Mouse (Mus musculus) CH12.LX (cell line): ENCODE data around the gene Pxk. TPM values are rescaled to one million over a fixed set of nuclear protein-coding genes. Genes with fewer than 3 reads are reported as not detected.

Experiments used
- DNase-seq: peaks from one replicate; pipeline ENCODE4 v3.0.0-alpha.2; 2013; ENCODE audit errors: extremely low read depth
- H3K27ac ChIP-seq: 2 replicates; pipeline ENCODE4 v1.5.1; 2012; ENCODE audit warnings: low read depth, mild to moderate bottlenecking, control low read depth, moderate library complexity; ENCODE audit not compliant: insufficient read depth
- H3K27me3 ChIP-seq: replicated peaks from 2 replicates; pipeline ENCODE3; 2012; ENCODE audit warnings: inconsistent platforms
- H3K36me3 ChIP-seq, 2 experiments: replicated peaks in 1 of 2; 2 replicates each; pipeline versions ENCODE3 to v1.6.1; 2012; ENCODE audit warnings: inconsistent platforms in 1 of 2, low read length in 1 of 2, mild to moderate bottlenecking in 1 of 2, mixed read lengths in 1 of 2, moderate library complexity in 1 of 2; ENCODE audit not compliant: control insufficient read depth in 1 of 2, insufficient read depth in 1 of 2
- H3K4me1 ChIP-seq, 2 experiments: 2 replicates each; pipeline ENCODE4 v1.6.1; 2012; ENCODE audit warnings: inconsistent platforms in 1 of 2, moderate library complexity in 1 of 2; ENCODE audit not compliant: insufficient read depth in 2 of 2, control insufficient read depth in 1 of 2
- H3K4me2 ChIP-seq: 2 replicates; pipeline ENCODE4 v1.6.1; 2012; ENCODE audit warnings: low read depth, mild to moderate bottlenecking, control low read depth; ENCODE audit not compliant: poor library complexity, insufficient read depth, severe bottlenecking
- H3K4me3 ChIP-seq, 3 experiments: fragments of 150-350 bp in 1 of 3; sonication (generic) in 1 of 3; replicated peaks in 1 of 3; 2 replicates each; pipeline versions ENCODE3 to v1.5.1; 2011 to 2012; ENCODE audit warnings: low read depth in 2 of 3, low read length in 2 of 3, mild to moderate bottlenecking in 2 of 3, moderate library complexity in 2 of 3, control low read depth in 1 of 3, improper control_type of control experiment in 1 of 3, inconsistent platforms in 1 of 3, mixed read lengths in 1 of 3; ENCODE audit not compliant: poor library complexity in 1 of 3
- H3K79me2 ChIP-seq: replicated peaks from 2 replicates; pipeline ENCODE4 v1.6.1; 2012; ENCODE audit warnings: mild to moderate bottlenecking, moderate library complexity; ENCODE audit not compliant: control insufficient read depth, poor library complexity, insufficient read depth, severe bottlenecking; ENCODE audit errors: extremely low read depth
- H3K9ac ChIP-seq: 2 replicates; pipeline ENCODE4 v1.6.1; 2012; ENCODE audit warnings: low read depth, mild to moderate bottlenecking, control low read depth, moderate library complexity; ENCODE audit not compliant: insufficient read depth
- H3K9me3 ChIP-seq: replicated peaks from 2 replicates; pipeline ENCODE3; 2012; ENCODE audit warnings: low read length, inconsistent platforms, mixed read lengths
- BHLHE40 ChIP-seq: IDR thresholded peaks from 2 replicates; pipeline ENCODE4 v1.6.1; 2011; ENCODE audit warnings: mild to moderate bottlenecking, low read depth, low read length, improper control_type of control experiment
- CHD1 ChIP-seq: IDR thresholded peaks from 2 replicates; pipeline ENCODE4 v1.6.1; 2012; ENCODE audit warnings: low read depth, low read length, improper control_type of control experiment, inconsistent platforms
- CHD2 ChIP-seq: IDR thresholded peaks from 2 replicates; pipeline ENCODE4 v1.6.1; 2011; ENCODE audit warnings: low read length, improper control_type of control experiment
- CTCF ChIP-seq, 2 experiments: IDR thresholded peaks in 1 of 2; conservative IDR thresholded peaks in 1 of 2; 2 replicates each; pipeline ENCODE4 v1.5.1; 2011 to 2012; ENCODE audit warnings: low read depth in 2 of 2, low read length in 2 of 2, improper control_type of control experiment in 1 of 2, inconsistent platforms in 1 of 2, mild to moderate bottlenecking in 1 of 2, moderate library complexity in 1 of 2
- E2F4 ChIP-seq: IDR thresholded peaks from 2 replicates; pipeline ENCODE4 v1.6.1; 2011; ENCODE audit warnings: low read depth, low read length, improper control_type of control experiment; ENCODE audit not compliant: insufficient replicate concordance
- ELF1 ChIP-seq: IDR thresholded peaks from 2 replicates; pipeline ENCODE4 v1.6.1; 2014; ENCODE audit warnings: low read depth, mild to moderate bottlenecking, inconsistent platforms, low read length, improper control_type of control experiment
- EP300 ChIP-seq: IDR thresholded peaks from 2 replicates; pipeline ENCODE4 v1.6.1; 2011; ENCODE audit warnings: low read length, improper control_type of control experiment
- ETS1 ChIP-seq: conservative IDR thresholded peaks from 2 replicates; pipeline ENCODE4 v1.6.1; 2012; ENCODE audit warnings: low read depth, mild to moderate bottlenecking, inconsistent platforms, low read length, improper control_type of control experiment, moderate library complexity
- GABPA ChIP-seq: IDR thresholded peaks from 2 replicates; pipeline ENCODE4 v1.6.1; 2012; ENCODE audit warnings: low read depth, low read length, improper control_type of control experiment, inconsistent platforms; ENCODE audit not compliant: insufficient replicate concordance
- HCFC1 ChIP-seq: IDR thresholded peaks from 2 replicates; pipeline ENCODE4 v1.6.1; 2012; ENCODE audit warnings: low read depth, mild to moderate bottlenecking, inconsistent platforms, low read length, improper control_type of control experiment
- IRF4 ChIP-seq: IDR thresholded peaks from 2 replicates; pipeline ENCODE4 v1.6.1; 2014; ENCODE audit warnings: low read depth, mild to moderate bottlenecking, inconsistent platforms, low read length, improper control_type of control experiment
- JUN ChIP-seq: IDR thresholded peaks from 2 replicates; pipeline ENCODE4 v1.6.1; 2011; ENCODE audit warnings: low read depth, mild to moderate bottlenecking, low read length, improper control_type of control experiment, moderate library complexity; ENCODE audit not compliant: insufficient read depth
- JUND ChIP-seq: conservative IDR thresholded peaks from 2 replicates; pipeline ENCODE4 v1.6.1; 2011; ENCODE audit warnings: low read depth, low read length, improper control_type of control experiment
- KAT2A ChIP-seq: IDR thresholded peaks from 2 replicates; pipeline ENCODE4 v1.6.1; 2012; ENCODE audit warnings: low read length, improper control_type of control experiment, inconsistent platforms; ENCODE audit not compliant: insufficient replicate concordance
- MAFK ChIP-seq: IDR thresholded peaks from 2 replicates; pipeline ENCODE4 v1.6.1; 2011; ENCODE audit warnings: low read length, improper control_type of control experiment; ENCODE audit not compliant: insufficient replicate concordance
- MAX ChIP-seq: IDR thresholded peaks from 2 replicates; pipeline ENCODE4 v1.6.1; 2011; ENCODE audit warnings: low read length, improper control_type of control experiment
- MAZ ChIP-seq: IDR thresholded peaks from 2 replicates; pipeline ENCODE4 v1.6.1; 2012; ENCODE audit warnings: low read depth, mild to moderate bottlenecking, inconsistent platforms, low read length, improper control_type of control experiment, moderate library complexity
- MEF2A ChIP-seq: IDR thresholded peaks from 2 replicates; pipeline ENCODE4 v1.6.1; 2014; ENCODE audit warnings: low read depth, mild to moderate bottlenecking, inconsistent platforms, low read length, improper control_type of control experiment, borderline replicate concordance
- MXI1 ChIP-seq: IDR thresholded peaks from 2 replicates; pipeline ENCODE4 v1.6.1; 2011; ENCODE audit warnings: mild to moderate bottlenecking, low read depth, low read length, improper control_type of control experiment
- MYC ChIP-seq: IDR thresholded peaks from 2 replicates; pipeline ENCODE4 v1.6.1; 2011; ENCODE audit warnings: low read depth, mild to moderate bottlenecking, improper control_type of control experiment, low read length
- NELFE ChIP-seq: IDR thresholded peaks from 2 replicates; pipeline ENCODE4 v1.6.1; 2011; ENCODE audit warnings: low read depth, low read length, improper control_type of control experiment
- NRF1 ChIP-seq: IDR thresholded peaks from 2 replicates; pipeline ENCODE4 v1.6.1; 2014; ENCODE audit warnings: low read depth, mild to moderate bottlenecking, inconsistent platforms, low read length, improper control_type of control experiment, moderate library complexity
- PAX5 ChIP-seq: IDR thresholded peaks from 2 replicates; pipeline ENCODE4 v1.6.1; 2012; ENCODE audit warnings: low read length, inconsistent platforms, mixed read lengths
- POLR2A ChIP-seq: IDR thresholded peaks from 2 replicates; pipeline ENCODE4 v1.6.1; 2011; ENCODE audit warnings: low read depth, mild to moderate bottlenecking, improper control_type of control experiment, low read length
- POLR2AphosphoS2 ChIP-seq: IDR thresholded peaks from 2 replicates; pipeline ENCODE4 v1.6.1; 2011; ENCODE audit warnings: low read depth, low read length, improper control_type of control experiment
- RAD21 ChIP-seq: IDR thresholded peaks from 2 replicates; pipeline ENCODE4 v1.6.1; 2011; ENCODE audit warnings: low read depth, mild to moderate bottlenecking, low read length, improper control_type of control experiment, moderate library complexity
- RCOR1 ChIP-seq: conservative IDR thresholded peaks from 2 replicates; pipeline ENCODE4 v1.6.1; 2012; ENCODE audit warnings: low read depth, mild to moderate bottlenecking, inconsistent platforms, low read length, improper control_type of control experiment
- SIN3A ChIP-seq: IDR thresholded peaks from 2 replicates; pipeline ENCODE4 v1.6.1; 2012; ENCODE audit warnings: low read length, improper control_type of control experiment, inconsistent platforms
- SMC3 ChIP-seq: IDR thresholded peaks from 2 replicates; pipeline ENCODE4 v1.6.1; 2011; ENCODE audit warnings: low read depth, low read length, improper control_type of control experiment
- TBP ChIP-seq: conservative IDR thresholded peaks from 2 replicates; pipeline ENCODE4 v1.6.1; 2011; ENCODE audit warnings: low read depth, low read length, improper control_type of control experiment
- TCF12 ChIP-seq: IDR thresholded peaks from 2 replicates; pipeline ENCODE4 v1.6.1; 2014; ENCODE audit warnings: low read depth, mild to moderate bottlenecking, inconsistent platforms, low read length, improper control_type of control experiment
- UBTF ChIP-seq: IDR thresholded peaks from 2 replicates; pipeline ENCODE4 v1.6.1; 2012; ENCODE audit warnings: low read depth, mild to moderate bottlenecking, inconsistent platforms, low read length, improper control_type of control experiment, moderate library complexity
- USF1 ChIP-seq: IDR thresholded peaks from 2 replicates; pipeline ENCODE4 v1.6.1; 2014; ENCODE audit warnings: low read depth, mild to moderate bottlenecking, inconsistent platforms, low read length, improper control_type of control experiment
- USF2 ChIP-seq: conservative IDR thresholded peaks from 2 replicates; pipeline ENCODE4 v1.6.1; 2011; ENCODE audit warnings: low read depth, low read length, improper control_type of control experiment
- ZC3H11A ChIP-seq: IDR thresholded peaks from 2 replicates; pipeline ENCODE4 v1.6.1; 2012; ENCODE audit warnings: low read depth, mild to moderate bottlenecking, inconsistent platforms, low read length, improper control_type of control experiment
- ZKSCAN1 ChIP-seq: IDR thresholded peaks from 2 replicates; pipeline ENCODE4 v1.6.1; 2012; ENCODE audit warnings: low read depth, inconsistent platforms, low read length, improper control_type of control experiment, borderline replicate concordance
- ZMIZ1 ChIP-seq: IDR thresholded peaks from 2 replicates; pipeline ENCODE4 v1.6.1; 2012; ENCODE audit warnings: low read depth, mild to moderate bottlenecking, inconsistent platforms, low read length, improper control_type of control experiment
- ZNF384 ChIP-seq: IDR thresholded peaks from 2 replicates; pipeline ENCODE4 v1.6.1; 2012; ENCODE audit warnings: low read depth, low read length, improper control_type of control experiment, inconsistent platforms
- dilution Hi-C: fragments of 300-500 bp; cut with MboI; formaldehyde crosslinking; loops from 2 replicates; pipeline ENCODE4 v1.14.3; 2020; ENCODE audit warnings: low sequenced_read_pairs; ENCODE audit not compliant: extremely low pct_unique_long_range_greater_than_20kb, extremely low pct_ligation_motif_present
- in situ Hi-C: fragments of 300-500 bp; cut with MboI; formaldehyde crosslinking; loops from 3 replicates; pipeline ENCODE4 v1.14.3; 2019; ENCODE audit warnings: low sequenced_read_pairs, low pct_ligation_motif_present, low pct_unique_long_range_greater_than_20kb, mixed read lengths
- polyA plus RNA-seq: library from polyadenylated mRNA; unstranded; fragments of >175 nt; gene quantifications from 2 replicates; pipeline ENCODE4 v1.2.1, GENCODE M21; 2012; ENCODE audit warnings: low read depth; ENCODE audit not compliant: insufficient read length
- total RNA-seq, 2 experiments: library from RNA; depleted of rRNA; stranded (reverse); fragments of 300-350 nt in 1 of 2; fragments of >200 nt in 1 of 2; gene quantifications; 2 replicates each; pipeline ENCODE4 v1.2.3; 2012 to 2014

Gene Pxk
- total and polyA plus RNA-seq, 3 experiments = 11.7 to 55.7 (median 28.9) TPM

- dilution Hi-C loops = no loop called here
These were observed 48.7 kb upstream of the Pxk start for GRCm38 (mm10) chr14:8049334-8049733.

GRCm38 (mm10) chr14:8051869-8052268, 46.1 kb upstream of the Pxk start:
- Histone ChIP-seq H3K4me2 (no peak overlapping the region), H3K4me1 (peaks cover 14 to 43% of the 10 kb centered on the region in 2 experiments), H3K9ac (no peak overlapping the region), H3K27me3 (no peaks in the 10 kb centered on the region), H3K79me2 (0 out of 2 replicates have a peak, but pooled peaks cover 3% of the 10 kb centered on the region), H3K9me3 (no peaks in the 10 kb centered on the region), H3K36me3 (peaks cover 44 to 78% of the 10 kb centered on the region in 2 experiments), H3K27ac (no peak overlapping the region), H3K4me3 (no peak overlapping the region)
- DNase-seq = no peak
- dilution Hi-C loops (no loop called here), in situ Hi-C loops (no loop called here)
- TF ChIP-seq ZMIZ1 (no peak), JUND (no peak), USF1 (no peak), CTCF (conservative IDR thresholded peaks at IDR 0.05 in 1 of 2, IDR thresholded peaks at IDR 0.05 in 1 of 2; ENCODE audit: low read depth in 2 of 2, low read length in 2 of 2) (no peak)

More at GRCm38 (mm10) chr14:8049334-8049733, 48.7 kb upstream of the Pxk start:
- TF ChIP-seq RAD21 = no peak
- TF ChIP-seq USF1 = no peak
- no peak for TF ChIP-seq SMC3
- no peak for TF ChIP-seq USF2
- no peak for TF ChIP-seq POLR2AphosphoS2
- peak; percentile 97 for TF ChIP-seq MEF2A
- peak; percentile 78; the same call in 1 of the 2 replicates for TF ChIP-seq TBP
- peak; percentile 39; the same call in 1 of the 2 replicates for TF ChIP-seq POLR2A
- no peak for TF ChIP-seq RCOR1
- TF ChIP-seq EP300 = peak; percentile 88
- no peak for TF ChIP-seq NELFE
- TF ChIP-seq MAZ = 0 out of 2 replicates have a peak, but pooled peaks have one; percentile 29
- no peak for TF ChIP-seq E2F4
- TF ChIP-seq PAX5 = no peak
- TF ChIP-seq UBTF = no peak
- TF ChIP-seq CTCF (conservative IDR thresholded peaks at IDR 0.05 in 1 of 2, IDR thresholded peaks at IDR 0.05 in 1 of 2; ENCODE audit: low read depth in 2 of 2, low read length in 2 of 2) = 0 out of 4 replicates have a peak, but pooled peaks of 1 of the 2 experiments have one; percentile 4
- TF ChIP-seq TCF12 = 0 out of 2 replicates have a peak, but pooled peaks have one; percentile 30
- TF ChIP-seq GABPA = no peak
- no peak for TF ChIP-seq CHD2
- TF ChIP-seq ZC3H11A = no peak
- no peak for TF ChIP-seq KAT2A
- peak; percentile 39; the same call in 1 of the 2 replicates for TF ChIP-seq ELF1
- peak; percentile 9; the same call in 1 of the 2 replicates for TF ChIP-seq MAX
- no peak for TF ChIP-seq HCFC1
- TF ChIP-seq SIN3A = peak; percentile 65
- TF ChIP-seq NRF1 = no peak
- peak; percentile 73 for TF ChIP-seq ETS1
- 0 out of 2 replicates have a peak, but pooled peaks have one; percentile 8 for TF ChIP-seq JUN
- no peak for TF ChIP-seq ZNF384
- no peak for TF ChIP-seq MAFK
- no peak; the same call in 1 of the 2 replicates for TF ChIP-seq ZKSCAN1
- 0 out of 2 replicates have a peak, but pooled peaks have one; percentile 35 for TF ChIP-seq MXI1
- peak; percentile 86 for TF ChIP-seq BHLHE40
- no peak for TF ChIP-seq MYC
- no peak for TF ChIP-seq ZMIZ1
- no peak for TF ChIP-seq CHD1
- no peak for TF ChIP-seq JUND
- peak; percentile 90 for TF ChIP-seq IRF4
- peaks cover 20 to 62% of the 10 kb centered on the region in 2 experiments for H3K4me1 ChIP-seq
- 0 out of 2 replicates have a peak, but pooled peaks cover 3% of the 10 kb centered on the region for H3K79me2 ChIP-seq
- H3K4me3 ChIP-seq = peak overlapping the region in 1 of 3 experiments; percentile 33
- in situ Hi-C loops = no loop called here
- H3K4me2 ChIP-seq = peak overlapping the region; percentile 88
- H3K27ac ChIP-seq = peak overlapping the region; percentile 62; the same call in 1 of the 2 replicates
- no peaks in the 10 kb centered on the region for H3K27me3 ChIP-seq
- peak; percentile 83 for DNase-seq
- peaks cover 41 to 63% of the 10 kb centered on the region in 2 experiments for H3K36me3 ChIP-seq
- no peaks in the 10 kb centered on the region for H3K9me3 ChIP-seq
- peak overlapping the region; percentile 38 for H3K9ac ChIP-seq
